Mouse (Mus musculus): ENCODE results near the gene Ltc4s. TPM values are rescaled to one million over a fixed set of nuclear protein-coding genes. Genes with fewer than 3 reads are reported as not detected.

The Ltc4s gene
- 1.4 TPM for polyA plus RNA-seq (2017; shearing (Covaris generic))

DNA sequence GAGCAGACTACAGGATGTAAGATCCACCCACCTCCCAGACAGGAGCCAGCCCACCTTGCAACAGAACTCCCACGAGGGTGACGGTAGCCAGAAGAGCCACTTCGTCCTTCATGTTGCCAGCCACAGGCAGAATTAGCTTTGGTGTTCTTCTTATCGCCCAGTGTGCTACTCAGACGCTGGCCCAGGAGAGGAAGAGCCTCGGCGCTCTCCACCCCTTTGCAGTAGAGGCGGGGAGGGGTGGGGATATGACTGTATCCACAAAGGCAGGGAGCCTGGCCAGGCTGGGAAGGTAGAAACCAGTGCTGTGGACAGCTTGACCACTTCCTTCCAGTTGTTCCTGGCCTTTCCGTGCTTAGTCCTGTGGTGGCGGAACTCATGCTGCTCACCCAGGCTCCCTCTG lies at the start of gene Ltc4s:
Gene Ltc4s (minus strand): TSS at position 293 of the 400 bp plus-strand sequence.

DNA sequence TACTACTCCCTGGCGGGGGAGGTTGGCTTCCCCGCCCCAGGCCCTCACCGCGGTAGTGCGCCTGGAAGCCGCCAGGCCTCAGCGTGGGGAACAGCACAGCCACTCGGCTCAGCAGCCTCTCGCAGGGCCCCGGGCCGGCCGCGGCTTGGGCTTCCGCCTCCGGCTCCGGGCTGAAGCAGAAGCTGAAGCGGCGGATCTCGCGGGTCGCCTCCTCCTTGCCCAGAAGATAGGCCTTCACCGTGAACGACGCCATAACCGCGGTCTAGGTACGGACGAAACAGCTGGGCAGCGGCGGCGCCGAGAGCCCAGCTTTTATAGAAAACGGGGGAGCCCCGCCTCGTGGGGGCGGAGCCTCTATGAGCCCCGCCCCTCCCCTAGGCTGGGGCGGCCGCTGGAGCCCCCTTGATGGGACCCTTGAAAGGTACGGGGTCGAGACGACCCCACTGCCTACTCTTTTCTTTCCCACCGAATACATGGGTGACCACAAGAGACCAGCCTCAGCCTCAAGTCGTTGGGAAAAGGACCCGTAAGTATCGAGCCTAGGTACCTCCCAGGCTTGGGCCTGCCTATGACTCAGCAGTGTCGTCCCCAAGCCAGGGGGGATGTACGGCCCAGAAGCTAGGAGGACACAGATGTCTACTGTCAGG lies 27.8 kb downstream of the Ltc4s start, which contains the start of the genes Sqstm1 and Mgat4b:
Gene Sqstm1 (minus strand): TSS at position 323 of the 647 bp plus-strand sequence.
Gene Mgat4b (plus strand): TSS at position 386 of the 647 bp plus-strand sequence.

Other genes with a start within 250 kb of the Ltc4s start
- 4.7 TPM for gene Rnf130, start 213.3 kb downstream of the Ltc4s start, polyA plus RNA-seq (2017; shearing (Covaris generic))
- 62.7 TPM for gene Tbc1d9b, start 107.2 kb downstream of the Ltc4s start, polyA plus RNA-seq (2017; shearing (Covaris generic))
- gene Mrnip, start 64.2 kb downstream of the Ltc4s start, polyA plus RNA-seq (2017; shearing (Covaris generic)): 5.6 TPM
- 458 TPM for gene Sqstm1, start 27.8 kb downstream of the Ltc4s start, polyA plus RNA-seq (2017; shearing (Covaris generic))
- 4.5 TPM for gene Mgat4b, start 27.7 kb downstream of the Ltc4s start, polyA plus RNA-seq (2017; shearing (Covaris generic))
- 2.2 TPM for gene Maml1, start 53.7 kb upstream of the Ltc4s start, polyA plus RNA-seq (2017; shearing (Covaris generic))
- gene Canx, start 87.1 kb upstream of the Ltc4s start, polyA plus RNA-seq (2017; shearing (Covaris generic)): 199 TPM
- gene Cby3, start 115.8 kb upstream of the Ltc4s start, polyA plus RNA-seq (2017; shearing (Covaris generic)): not detected
- 286 TPM for gene Hnrnph1, start 138.4 kb upstream of the Ltc4s start, polyA plus RNA-seq (2017; shearing (Covaris generic))
- gene Rufy1, start 192.5 kb upstream of the Ltc4s start, polyA plus RNA-seq (2017; shearing (Covaris generic)): 15.4 TPM